Mouse (Mus musculus): Measurements from ENCODE around the gene Eif5a2. TPM values are rescaled to one million over a fixed set of nuclear protein-coding genes. Genes with fewer than 3 reads are reported as not detected.
"Not testable (repeated sequence)": the region's sequence is repeated elsewhere in the genome, so short reads cannot be mapped to it uniquely, and the experiment has no call there.

The Eif5a2 gene
- polyA plus RNA-seq, 1 experiment from 2014 or later = 11.3 TPM

DNA sequence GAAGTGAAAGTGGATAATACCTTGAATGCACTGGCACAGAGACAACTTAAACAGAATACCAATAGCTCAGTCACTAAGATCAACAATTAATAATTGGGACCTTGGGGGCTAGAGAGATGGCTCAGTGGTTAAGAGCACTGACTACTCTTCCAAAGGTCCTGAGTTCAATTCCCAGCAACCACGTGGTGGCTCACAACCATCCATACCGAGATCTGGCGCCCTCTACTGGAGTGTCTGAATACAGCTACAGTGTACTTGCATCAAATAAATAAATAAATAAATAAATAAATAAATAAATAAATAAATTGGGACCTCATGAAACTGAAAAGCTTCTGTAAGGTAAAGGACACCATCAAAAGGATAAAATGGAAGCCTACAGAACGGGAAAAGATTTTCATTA is 8.2 kb upstream of the Eif5a2 start:
- not testable (repeated sequence) for H3K9me3 ChIP-seq; H3K9ac ChIP-seq; H3K4me2 ChIP-seq (replicated peaks); H3K4me1 ChIP-seq; ATAC-seq (ENCODE audit: insufficient number of reproducible peaks, insufficient read depth, low FRiP score, low TSS enrichment); H3K4me3 ChIP-seq; H3K36me3 ChIP-seq; H3K27me3 ChIP-seq; H3K27ac ChIP-seq
- WGBS = 62% methylated on average over 4 of the region's 4 CpGs

- 87% methylated on average over 7 of the region's 7 CpGs for WGBS
- H3K36me3 ChIP-seq = no peaks in the 10 kb centered on the region
- ATAC-seq (ENCODE audit: insufficient number of reproducible peaks, insufficient read depth, low FRiP score, low TSS enrichment) = no peak
Observed at GRCm38 (mm10) chr3:28775361-28775760, 5.7 kb upstream of the Eif5a2 start.

GRCm38 (mm10) chr3:28775958-28776357 is 5.1 kb upstream of the Eif5a2 start:
- H3K27ac ChIP-seq = no peak overlapping the region
- no peak for ATAC-seq (ENCODE audit: insufficient number of reproducible peaks, insufficient read depth, low FRiP score, low TSS enrichment)
- 100% methylated on average over 1 of the region's 1 CpGs for WGBS
- H3K4me2 ChIP-seq (replicated peaks) = no peak overlapping the region
- H3K4me3 ChIP-seq = no peak overlapping the region
- no peaks in the 10 kb centered on the region for H3K36me3 ChIP-seq
- 0 out of 2 replicates have a peak, but pooled peaks cover 4% of the 10 kb centered on the region for H3K4me1 ChIP-seq
- H3K9ac ChIP-seq = no peak overlapping the region
- H3K27me3 ChIP-seq = no peaks in the 10 kb centered on the region
- no peaks in the 10 kb centered on the region for H3K9me3 ChIP-seq

More at GRCm38 (mm10) chr3:28775361-28775760, 5.7 kb upstream of the Eif5a2 start:
- Histone ChIP-seq H3K9me3 (no peaks in the 10 kb centered on the region), H3K27me3 (no peaks in the 10 kb centered on the region), H3K9ac (no peak overlapping the region), H3K27ac (no peak overlapping the region), H3K4me3 (no peak overlapping the region), H3K4me2 (replicated peaks) (no peak overlapping the region), H3K4me1 (no peaks in the 10 kb centered on the region)

DNA sequence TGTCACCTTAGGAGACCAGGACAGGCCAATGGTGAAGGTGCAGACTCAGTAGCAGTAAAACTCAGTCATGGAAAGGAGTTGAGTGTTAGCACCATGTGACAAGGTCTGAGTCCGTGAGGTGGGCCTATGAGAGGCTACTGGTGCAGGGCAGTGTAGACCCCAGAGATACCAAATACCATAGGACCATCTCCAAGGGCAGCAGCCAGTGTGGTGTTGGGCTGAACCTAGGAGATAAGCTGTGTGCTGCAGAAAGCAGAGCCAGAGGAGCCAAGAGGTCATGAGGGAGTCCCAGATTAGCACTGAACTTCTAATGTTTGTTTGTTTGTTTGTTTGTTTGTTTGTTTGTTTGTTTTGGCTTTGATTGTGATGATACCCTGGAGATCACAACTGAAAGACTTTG is 4.6 kb upstream of the Eif5a2 start:
- no peaks in the 10 kb centered on the region for H3K27me3 ChIP-seq
- ATAC-seq (ENCODE audit: insufficient number of reproducible peaks, insufficient read depth, low FRiP score, low TSS enrichment) = no peak
- H3K4me1 ChIP-seq = 0 out of 2 replicates have a peak, but pooled peaks cover 4% of the 10 kb centered on the region
- 92% methylated on average over 1 of the region's 1 CpGs for WGBS
- H3K9me3 ChIP-seq = no peaks in the 10 kb centered on the region
- H3K36me3 ChIP-seq = no peaks in the 10 kb centered on the region
- H3K4me3 ChIP-seq = no peak overlapping the region
- no peak overlapping the region for H3K4me2 ChIP-seq (replicated peaks)
- H3K27ac ChIP-seq = no peak overlapping the region
- no peak overlapping the region for H3K9ac ChIP-seq

DNA sequence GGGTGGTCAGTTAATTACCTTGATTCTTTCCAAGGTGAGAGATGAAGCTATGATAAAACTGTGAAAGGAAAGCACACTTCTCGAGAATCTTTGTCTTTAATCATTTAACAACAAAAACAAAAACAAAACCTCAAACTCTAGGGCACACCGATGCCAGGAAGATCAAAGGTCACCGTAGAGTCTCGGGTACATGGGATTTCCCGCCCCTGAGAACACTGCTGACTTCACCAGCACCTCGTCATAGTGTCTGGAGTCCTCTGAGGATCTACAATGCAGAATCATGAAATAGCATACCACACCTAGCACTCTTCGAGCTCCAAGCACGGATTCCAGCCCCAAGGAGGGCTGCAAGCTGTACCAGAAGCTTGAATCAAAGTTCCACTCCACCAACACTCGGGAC is 565 bp upstream of the Eif5a2 start:
- Histone ChIP-seq H3K27me3 (no peaks in the 10 kb centered on the region), H3K9ac (no peak overlapping the region), H3K4me3 (peak overlapping the region; percentile 79; the same call in 1 of the 2 replicates), H3K4me1 (0 out of 2 replicates have a peak, but pooled peaks cover 4% of the 10 kb centered on the region), H3K9me3 (no peaks in the 10 kb centered on the region), H3K27ac (no peak overlapping the region), H3K36me3 (no peaks in the 10 kb centered on the region), H3K4me2 (replicated peaks) (peak overlapping the region; percentile 96)
- ATAC-seq (ENCODE audit: insufficient number of reproducible peaks, insufficient read depth, low FRiP score, low TSS enrichment) = no peak
- 68% methylated on average over 9 of the region's 9 CpGs for whole genome bisulfite sequencing

- WGBS = under 1% methylated on average over 39 of the region's 41 CpGs
- no peaks in the 10 kb centered on the region for H3K36me3 ChIP-seq
- H3K4me3 ChIP-seq = peak overlapping the region; percentile 79
- peak overlapping the region; percentile 73 for H3K9ac ChIP-seq
- peak overlapping the region; percentile 96 for H3K4me2 ChIP-seq (replicated peaks)
- H3K9me3 ChIP-seq = no peaks in the 10 kb centered on the region
- H3K4me1 ChIP-seq = 0 out of 2 replicates have a peak, but pooled peaks cover 4% of the 10 kb centered on the region
- H3K27me3 ChIP-seq = no peaks in the 10 kb centered on the region
- peak; percentile 73; the same call in 1 of the 2 replicates for ATAC-seq (ENCODE audit: insufficient number of reproducible peaks, insufficient read depth, low FRiP score, low TSS enrichment)
- no peak overlapping the region for H3K27ac ChIP-seq
Observed at GRCm38 (mm10) chr3:28781422-28781821, 346 bp downstream of the Eif5a2 start.

GRCm38 (mm10) chr3:28781848-28782247 is 772 bp downstream of the Eif5a2 start:
- H3K4me1 ChIP-seq = 0 out of 2 replicates have a peak, but pooled peaks cover 4% of the 10 kb centered on the region

GRCm38 (mm10) chr3:28784176-28784575 is 3.1 kb downstream of the Eif5a2 start:
- Histone ChIP-seq H3K27me3 (no peaks in the 10 kb centered on the region), H3K9me3 (no peaks in the 10 kb centered on the region), H3K36me3 (no peaks in the 10 kb centered on the region), H3K4me3 (no peak overlapping the region), H3K4me1 (0 out of 2 replicates have a peak, but pooled peaks cover 4% of the 10 kb centered on the region), H3K4me2 (replicated peaks) (no peak overlapping the region), H3K9ac (no peak overlapping the region), H3K27ac (no peak overlapping the region)
- no peak for ATAC-seq (ENCODE audit: insufficient number of reproducible peaks, insufficient read depth, low FRiP score, low TSS enrichment)
- WGBS = 92% methylated on average over 2 of the region's 2 CpGs

More at GRCm38 (mm10) chr3:28781848-28782247, 772 bp downstream of the Eif5a2 start:
- no peak for ATAC-seq (ENCODE audit: insufficient number of reproducible peaks, insufficient read depth, low FRiP score, low TSS enrichment)
- Histone ChIP-seq H3K36me3 (no peaks in the 10 kb centered on the region), H3K27me3 (no peaks in the 10 kb centered on the region), H3K4me2 (replicated peaks) (peak overlapping the region; percentile 96), H3K4me3 (peak overlapping the region; percentile 79), H3K9ac (peak overlapping the region; percentile 73), H3K9me3 (no peaks in the 10 kb centered on the region), H3K27ac (no peak overlapping the region)
- 17% methylated on average over 14 of the region's 14 CpGs for WGBS

- Histone ChIP-seq H3K9ac (no peak overlapping the region), H3K4me3 (no peak overlapping the region), H3K27ac (no peak overlapping the region), H3K9me3 (no peaks in the 10 kb centered on the region), H3K27me3 (no peaks in the 10 kb centered on the region), H3K36me3 (no peaks in the 10 kb centered on the region), H3K4me1 (no peaks in the 10 kb centered on the region), H3K4me2 (replicated peaks) (no peak overlapping the region)
- no peak for ATAC-seq (ENCODE audit: insufficient number of reproducible peaks, insufficient read depth, low FRiP score, low TSS enrichment)
- 86% methylated on average over 7 of the region's 7 CpGs for WGBS
Observed at GRCm38 (mm10) chr3:28794835-28795234, 13.8 kb downstream of the Eif5a2 start.

DNA sequence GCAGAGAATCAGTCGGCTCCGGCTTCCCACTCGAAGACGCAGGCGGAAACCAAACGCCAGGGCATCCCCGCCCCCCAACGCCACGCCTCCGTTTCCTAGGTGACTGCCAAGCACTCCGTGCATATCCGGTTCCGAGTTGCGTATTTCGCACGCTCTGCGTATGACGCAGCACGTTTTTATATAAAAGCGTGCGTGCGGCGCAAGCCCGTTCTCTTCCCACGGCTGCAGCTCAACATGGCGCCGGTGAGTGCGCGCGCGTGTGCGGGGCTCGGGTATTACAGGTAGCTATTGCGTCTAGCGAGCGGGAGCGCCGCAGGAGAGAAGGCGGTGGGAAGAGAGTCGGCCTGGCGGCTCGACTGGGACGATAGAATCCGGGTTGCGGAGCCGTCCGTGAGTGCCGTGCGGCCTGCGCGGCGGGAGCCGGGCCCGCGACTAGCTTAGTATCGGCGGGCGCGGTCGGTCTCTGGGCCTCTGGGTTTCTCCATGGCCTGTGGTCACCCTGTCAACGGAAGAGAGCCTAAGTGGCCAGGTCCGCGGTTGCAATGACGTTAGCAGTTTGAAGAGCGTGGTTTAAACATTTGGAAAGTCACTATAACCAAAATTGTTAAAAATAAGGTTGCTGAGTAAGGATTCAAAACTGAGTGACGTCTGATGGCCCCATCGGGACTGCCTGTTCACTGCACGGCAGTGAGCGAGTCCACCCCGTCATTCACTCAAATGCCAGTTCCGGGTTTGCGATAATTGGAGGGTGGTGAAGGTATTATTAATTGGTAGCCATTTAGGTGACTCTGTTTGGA is 24.4 kb downstream of the Eif5a2 start, which contains the start of gene Rpl22l1:
Gene Rpl22l1, plus strand, starts transcription at position 136 of the 797 bp plus-strand sequence.
- Histone ChIP-seq H3K9me3 (no peaks in the 10 kb centered on the region), H3K4me1 (peaks cover 4% of the 10 kb centered on the region; the same call in 1 of the 2 replicates), H3K27ac (peak within 1 kb of the TSS; percentile 74), H3K36me3 (peaks cover 12% of the 10 kb centered on the region), H3K4me3 (peak within 1 kb of the TSS; percentile 86), H3K27me3 (no peaks in the 10 kb centered on the region), H3K9ac (peak within 1 kb of the TSS; percentile 90), H3K4me2 (replicated peaks) (peak within 1 kb of the TSS; percentile 67)
- under 1% methylated on average over 71 of the region's 72 CpGs for WGBS
- peak; percentile 98 for ATAC-seq (ENCODE audit: insufficient number of reproducible peaks, insufficient read depth, low FRiP score, low TSS enrichment)

DNA sequence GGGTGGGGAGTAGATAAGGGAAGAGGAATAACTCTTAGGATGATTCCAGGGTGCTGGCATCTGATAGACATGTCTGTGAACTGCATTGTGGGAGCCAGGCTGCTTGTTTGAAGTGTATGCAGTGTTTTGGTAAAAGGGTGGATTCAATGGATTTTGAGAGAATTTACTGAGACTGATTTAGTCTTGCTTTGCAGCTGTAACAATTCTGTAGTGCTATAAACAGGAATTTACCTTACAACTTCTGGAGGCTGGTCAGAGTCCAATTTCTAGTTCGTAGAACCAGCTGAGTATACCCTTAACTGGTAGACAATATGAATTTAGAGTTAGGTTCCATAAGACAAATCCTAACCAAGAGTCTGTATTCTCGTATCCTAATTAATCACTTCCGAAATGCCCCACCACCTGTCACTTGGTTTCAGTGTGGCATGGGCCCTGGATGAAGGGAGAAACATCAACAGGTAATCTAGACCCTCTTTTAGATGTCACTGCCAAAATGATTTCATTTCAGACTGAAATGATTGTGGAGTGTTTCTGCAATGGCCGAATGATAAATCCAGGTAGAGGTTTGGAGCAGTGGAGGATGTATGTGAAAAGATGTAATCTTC is 27.1 kb downstream of the Eif5a2 start:
- 91% methylated on average over 4 of the region's 4 CpGs for WGBS
- H3K4me3 ChIP-seq = no peak overlapping the region

More for the DNA sequence above, 27.1 kb downstream of the Eif5a2 start:
- H3K27me3 ChIP-seq = no peaks in the 10 kb centered on the region
- H3K9ac ChIP-seq = no peak overlapping the region
- H3K4me2 ChIP-seq (replicated peaks) = no peak overlapping the region
- no peaks in the 10 kb centered on the region for H3K9me3 ChIP-seq
- H3K36me3 ChIP-seq = peaks cover 14% of the 10 kb centered on the region
- peaks cover 4% of the 10 kb centered on the region; the same call in 1 of the 2 replicates for H3K4me1 ChIP-seq
- no peak overlapping the region for H3K27ac ChIP-seq
- ATAC-seq (ENCODE audit: insufficient number of reproducible peaks, insufficient read depth, low FRiP score, low TSS enrichment) = no peak
